Mouse (Mus musculus): ENCODE measurements at regions not wholly inside any gene's neighbourhood (a gene's known extent, or its start where the extent isn't known, plus 50 kb on each side); places are given as distances from the start of the nearest gene placed in this dataset.

DNA sequence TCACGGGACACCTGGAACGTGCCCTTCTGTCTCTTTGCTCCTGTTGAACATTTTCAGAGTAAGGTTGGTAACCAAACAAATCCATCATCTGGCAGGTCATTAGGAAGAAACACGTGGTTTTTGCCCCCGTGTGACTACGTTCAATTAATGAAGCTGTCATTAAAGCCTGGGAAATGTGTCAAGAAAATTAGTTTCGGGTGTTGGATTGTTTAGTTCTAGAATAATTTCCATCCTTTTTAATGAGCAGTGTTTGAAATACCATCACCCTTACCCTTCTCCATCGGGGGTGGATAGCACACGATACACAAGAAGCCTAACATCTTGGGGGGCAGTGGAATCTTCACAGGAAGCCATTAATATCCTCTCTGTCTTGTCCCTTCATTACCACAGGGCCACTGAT lies 107.7 kb downstream of the Far1 start:
- in situ Hi-C loops (cut with MboI), result loop anchor here (25.0 kb wide), 1 partner anchor 391 kb away; no protein-coding TSS in a partner anchor

DNA sequence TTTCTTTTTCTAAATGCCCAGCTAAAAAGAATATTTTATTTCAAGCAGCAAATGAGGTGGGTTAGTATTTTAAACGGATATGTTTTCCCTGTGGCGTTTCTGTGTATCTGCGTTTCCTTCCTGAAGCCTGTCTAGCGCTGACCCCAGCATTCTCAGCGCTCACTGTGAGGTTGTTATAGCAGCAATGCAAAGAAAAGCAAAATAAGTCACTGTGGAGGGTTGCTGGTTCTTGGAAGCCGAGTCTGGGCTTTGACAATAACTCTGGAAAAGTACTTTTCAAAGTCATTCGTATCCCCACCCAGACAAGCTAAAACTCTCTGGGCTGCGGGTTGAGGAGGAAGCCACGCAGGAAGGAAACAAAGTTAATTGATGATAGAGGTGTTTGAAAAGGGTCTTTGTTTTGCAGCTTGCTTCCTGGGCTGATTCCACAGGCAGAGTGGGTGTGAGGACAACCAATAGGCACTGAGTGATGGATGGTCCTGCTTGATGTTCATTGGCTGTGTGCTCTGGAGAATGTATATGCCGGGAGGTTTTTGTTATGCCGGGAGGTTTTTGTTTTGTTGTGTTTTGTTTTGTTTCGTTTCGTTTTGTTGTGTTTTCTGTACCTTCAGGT lies 108.4 kb downstream of the Far1 start:
- in situ Hi-C loops (cut with MboI), result loop anchor here (25.0 kb wide), 1 partner anchor 390 kb away; no protein-coding TSS in a partner anchor

DNA sequence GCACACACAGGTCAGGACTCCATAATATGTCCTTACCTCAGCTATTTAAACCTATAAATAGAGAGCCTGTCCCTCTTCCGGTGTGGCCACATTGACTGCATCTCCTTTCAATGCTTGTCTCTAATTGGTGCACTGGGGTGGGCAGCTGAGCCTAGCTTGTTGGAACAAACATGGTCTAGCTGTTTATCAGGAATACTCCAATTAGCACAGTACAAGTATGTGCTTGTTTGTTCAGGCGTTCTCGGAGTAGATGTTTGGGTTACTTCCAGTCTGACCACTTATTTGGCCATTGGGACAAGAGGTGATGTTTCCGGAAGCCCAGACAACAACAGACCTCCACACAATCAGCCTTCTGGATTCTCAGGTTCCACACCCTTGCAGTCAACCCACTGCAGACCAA lies 109.7 kb downstream of the Far1 start:
- in situ Hi-C loops (cut with MboI), result loop anchor here (25.0 kb wide), 1 partner anchor 389 kb away; no protein-coding TSS in a partner anchor

GRCm38 (mm10) chr7:113623962-113624361 lies 110.3 kb downstream of the Far1 start:
- in situ Hi-C loops (cut with MboI), result loop anchor here (25.0 kb wide), 1 partner anchor 388 kb away; no protein-coding TSS in a partner anchor

GRCm38 (mm10) chr7:113626734-113627133 lies 113.1 kb downstream of the Far1 start:
- in situ Hi-C loops (cut with MboI), result no loop called here

GRCm38 (mm10) chr7:113637011-113637600 lies 123.5 kb downstream of the Far1 start:
- in situ Hi-C loops (cut with MboI), result no loop called here

DNA sequence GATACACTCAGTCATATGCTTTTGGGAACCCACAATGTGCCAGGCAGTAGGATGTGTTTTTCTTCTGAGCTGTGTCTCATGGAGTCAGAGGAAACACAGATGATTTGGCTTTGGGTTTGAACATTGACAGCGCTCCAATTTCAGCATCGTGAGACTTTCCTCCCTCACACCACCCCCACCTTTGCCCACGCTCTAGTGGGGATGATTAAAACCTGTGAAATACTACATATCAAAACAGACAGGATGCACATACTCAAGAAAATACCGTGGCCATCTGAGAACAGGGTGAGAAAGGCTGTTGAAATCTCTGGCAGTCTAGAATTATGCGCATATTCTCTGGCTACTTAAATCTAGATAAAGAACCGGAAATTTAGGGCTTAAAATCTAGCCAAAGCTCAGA lies 124.5 kb downstream of the Far1 start:
- in situ Hi-C loops (cut with MboI), result no loop called here

DNA sequence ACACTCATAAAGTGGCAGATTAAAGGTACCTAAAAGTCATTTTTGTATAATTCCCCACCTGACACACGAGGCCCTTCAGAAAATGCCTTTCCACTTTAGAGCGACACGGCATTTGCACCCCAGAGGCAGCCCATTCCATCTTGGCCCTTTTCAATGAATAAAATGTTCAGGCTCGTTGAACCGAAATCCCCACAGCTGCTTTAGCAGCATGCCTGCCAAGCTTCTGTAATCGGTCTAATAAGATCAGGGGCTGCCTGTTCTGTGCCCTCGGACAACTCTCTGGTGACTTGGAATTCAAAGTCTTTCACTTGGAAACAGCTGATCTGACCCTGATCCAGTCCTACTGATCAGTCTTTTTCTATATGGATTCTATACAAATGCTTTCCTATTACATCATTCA lies 123.3 kb upstream of the Spon1 start:
- in situ Hi-C loops (cut with MboI), result no loop called here

DNA sequence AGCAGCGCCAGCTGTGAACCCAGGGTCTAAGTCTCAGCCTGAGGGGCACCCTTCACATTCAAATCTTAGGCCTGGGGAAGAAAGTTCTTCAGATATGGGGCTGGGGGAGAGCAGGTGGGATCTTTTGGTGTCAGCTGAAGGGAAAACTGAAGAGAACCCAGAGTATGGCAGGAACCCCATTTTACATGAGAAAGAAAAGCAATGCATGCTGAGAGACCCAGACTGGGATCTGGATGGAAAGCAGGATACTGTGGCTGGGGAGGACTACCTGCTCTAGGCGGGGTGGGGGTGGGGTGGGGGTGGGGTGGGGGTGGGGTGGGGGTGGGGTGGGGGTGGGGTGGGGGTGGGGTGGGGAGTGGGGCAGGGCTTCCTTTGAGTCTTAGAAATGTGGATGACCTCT lies 115.2 kb upstream of the Spon1 start:
- in situ Hi-C loops (cut with MboI), result no loop called here

- in situ Hi-C loops (cut with MboI), result no loop called here
These were observed 114.1 kb upstream of the Spon1 start for GRCm38 (mm10) chr7:113651696-113652095.

- in situ Hi-C loops (cut with MboI), result no loop called here
These were observed 112.7 kb upstream of the Spon1 start for GRCm38 (mm10) chr7:113653130-113653529.

DNA sequence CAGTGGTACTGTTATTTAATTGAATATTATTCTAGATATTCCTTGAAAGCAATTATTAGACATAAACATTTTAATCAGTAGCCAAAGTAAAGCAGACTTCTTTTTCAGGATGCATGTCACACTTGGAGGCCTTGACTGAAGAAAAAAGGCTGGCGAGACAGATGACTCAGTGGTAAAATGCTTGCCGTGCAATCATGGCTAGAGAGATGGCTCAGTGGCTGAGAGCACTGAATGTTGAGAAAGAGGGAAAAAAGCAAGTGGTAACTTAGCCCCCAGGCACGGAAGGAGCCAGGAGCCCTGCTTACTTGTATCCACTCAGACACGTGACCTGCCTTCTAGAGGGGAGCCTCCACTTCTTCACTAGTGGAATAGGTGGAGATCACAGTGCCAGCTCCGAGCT lies 110.5 kb upstream of the Spon1 start:
- in situ Hi-C loops (cut with MboI), result no loop called here

GRCm38 (mm10) chr7:113672779-113673595 lies 92.8 kb upstream of the Spon1 start:
- in situ Hi-C loops (cut with MboI), result no loop called here

DNA sequence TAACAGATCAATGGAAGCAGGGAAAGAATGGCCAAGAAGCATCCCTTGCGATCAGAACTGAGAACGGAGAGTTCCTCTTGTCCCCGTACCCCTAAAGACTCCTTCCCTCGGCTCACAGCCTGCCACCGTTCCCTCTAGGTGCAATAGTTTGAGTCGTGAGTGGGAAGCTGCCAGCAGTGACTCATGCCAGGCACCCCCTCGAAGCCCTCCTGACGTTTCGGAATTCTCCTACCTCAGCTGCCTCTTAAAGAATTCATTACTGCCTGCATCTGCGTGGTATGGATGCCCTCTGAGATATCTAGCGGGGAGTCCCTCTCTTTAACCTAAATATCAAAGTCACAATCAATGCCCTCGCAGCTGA lies 92.2 kb upstream of the Spon1 start:
- in situ Hi-C loops (cut with MboI), result no loop called here

- in situ Hi-C loops (cut with MboI), result no loop called here
These were observed 83.5 kb upstream of the Spon1 start for GRCm38 (mm10) chr7:113682271-113682670.

- in situ Hi-C loops (cut with MboI), result no loop called here
These were observed 80.4 kb upstream of the Spon1 start for GRCm38 (mm10) chr7:113685349-113685748.

DNA sequence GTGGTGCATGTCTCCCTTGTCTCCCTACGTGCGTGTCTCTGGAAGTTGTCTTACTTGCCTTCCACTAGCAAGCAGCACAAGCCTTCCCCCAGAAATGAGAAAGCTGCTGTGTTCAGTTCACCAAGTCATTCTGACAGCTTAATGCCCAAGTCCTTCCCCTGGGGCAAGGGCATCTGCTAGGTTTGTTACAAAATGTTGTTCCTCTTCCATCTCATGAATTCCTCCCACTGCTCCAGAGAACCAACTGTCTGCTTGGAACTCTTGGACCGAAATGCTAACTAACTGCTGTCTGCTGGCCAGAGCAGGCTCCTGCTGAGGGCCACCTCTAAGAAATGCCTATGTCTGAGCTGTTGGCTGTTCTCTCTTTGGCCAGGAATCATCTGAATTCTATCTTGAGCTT lies 79.3 kb upstream of the Spon1 start:
- in situ Hi-C loops (cut with MboI), result no loop called here

- in situ Hi-C loops (cut with MboI), result no loop called here
These were observed 78.2 kb upstream of the Spon1 start for GRCm38 (mm10) chr7:113687566-113687965.

GRCm38 (mm10) chr7:113688231-113688669 lies 77.5 kb upstream of the Spon1 start:
- in situ Hi-C loops (cut with MboI), result no loop called here

- in situ Hi-C loops (cut with MboI), result no loop called here
These were observed 77.1 kb upstream of the Spon1 start for GRCm38 (mm10) chr7:113688717-113689116.

DNA sequence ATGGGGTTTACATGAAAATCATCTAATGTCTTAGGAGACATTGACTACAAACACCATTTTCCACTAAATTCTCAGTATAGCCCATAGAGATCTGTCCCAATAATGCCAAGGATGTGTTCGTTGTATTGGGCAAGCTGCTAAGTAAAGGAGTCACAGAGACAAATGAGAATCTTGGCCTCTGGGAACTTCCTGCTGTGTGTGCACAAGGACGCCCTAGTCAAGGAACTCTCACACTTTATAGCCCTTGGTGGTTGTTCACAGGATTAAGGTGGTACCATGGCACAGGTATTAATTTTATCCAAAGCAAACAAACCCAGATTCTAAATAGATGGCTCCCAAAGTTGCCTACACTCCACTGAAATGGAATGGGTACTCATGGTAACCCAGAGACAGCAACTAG lies 76.7 kb upstream of the Spon1 start:
- in situ Hi-C loops (cut with MboI), result no loop called here

DNA sequence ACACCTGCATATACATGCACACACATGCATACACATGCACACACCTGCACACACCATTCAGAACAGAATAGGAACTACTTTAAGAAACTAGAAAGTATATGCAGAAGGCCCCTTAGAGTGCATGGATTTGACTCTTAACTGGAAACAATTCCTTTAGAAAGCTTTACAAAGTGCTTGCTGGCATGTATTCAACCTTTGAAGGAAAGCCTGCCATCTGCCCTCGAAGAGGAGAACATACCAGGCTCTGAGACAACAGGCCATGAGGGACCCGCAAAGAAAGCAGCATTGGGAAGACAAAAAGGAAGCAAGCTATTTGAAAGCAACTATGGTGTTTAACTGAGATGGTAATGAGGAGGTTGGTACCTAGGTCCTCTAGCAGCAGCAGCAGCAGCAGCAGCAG lies 74.0 kb upstream of the Spon1 start:
- in situ Hi-C loops (cut with MboI), result no loop called here

GRCm38 (mm10) chr7:113693526-113693925 lies 72.3 kb upstream of the Spon1 start:
- in situ Hi-C loops (cut with MboI), result no loop called here

Data from mature B cell (primary cell).